Mouse (Mus musculus) T-cell, adult 2 months (primary cell): Measurements from ENCODE around the gene Igflr1.

Source experiments
- DNase-seq: peaks from one replicate; pipeline ENCODE4 v3.0.0; 2022; ENCODE audit warnings: low spot score

Gene Igflr1

DNA sequence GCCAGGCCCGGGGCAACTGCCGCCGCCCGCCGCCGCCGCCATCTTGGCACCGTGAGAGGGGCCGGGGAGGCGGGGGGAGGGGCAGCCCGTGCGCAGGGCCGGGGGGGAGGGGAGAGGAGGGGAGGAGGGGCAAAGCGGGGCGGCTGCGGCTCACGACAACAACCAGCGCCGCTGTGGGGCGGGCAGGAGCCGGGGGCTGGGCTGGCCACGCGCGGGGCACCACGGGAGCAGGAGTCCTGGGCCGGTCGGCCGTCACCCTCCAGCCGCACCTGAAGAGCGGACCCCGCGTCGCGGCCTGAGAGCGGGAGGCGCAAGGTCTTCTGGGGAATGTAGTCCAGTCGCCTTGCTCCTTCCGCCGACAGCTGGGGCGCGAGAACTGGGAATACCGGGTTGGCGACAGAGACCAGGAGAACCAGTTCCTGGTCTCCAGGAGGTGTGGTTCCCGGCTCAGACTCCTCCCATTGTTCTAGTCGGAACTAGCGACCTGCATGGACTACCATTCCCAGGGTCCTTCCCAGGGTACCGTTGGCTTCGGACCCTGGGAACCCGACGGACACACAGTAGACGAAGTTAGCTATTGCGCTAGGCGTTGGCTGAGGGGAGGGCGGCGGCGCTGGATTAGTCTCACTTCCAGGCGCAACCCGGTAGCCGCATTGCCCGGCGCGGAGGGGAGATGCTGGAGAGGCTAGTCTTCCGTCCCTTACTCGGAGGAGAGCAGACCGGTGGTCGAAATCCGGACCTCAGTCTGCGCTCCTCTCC lies 23.6 kb downstream of the Igflr1 start, which contains the start of gene Kmt2b:
TSS of gene Kmt2b (minus strand) at position 51 of the 759 bp plus-strand sequence.
- DNase-seq: peak; percentile 86

DNA sequence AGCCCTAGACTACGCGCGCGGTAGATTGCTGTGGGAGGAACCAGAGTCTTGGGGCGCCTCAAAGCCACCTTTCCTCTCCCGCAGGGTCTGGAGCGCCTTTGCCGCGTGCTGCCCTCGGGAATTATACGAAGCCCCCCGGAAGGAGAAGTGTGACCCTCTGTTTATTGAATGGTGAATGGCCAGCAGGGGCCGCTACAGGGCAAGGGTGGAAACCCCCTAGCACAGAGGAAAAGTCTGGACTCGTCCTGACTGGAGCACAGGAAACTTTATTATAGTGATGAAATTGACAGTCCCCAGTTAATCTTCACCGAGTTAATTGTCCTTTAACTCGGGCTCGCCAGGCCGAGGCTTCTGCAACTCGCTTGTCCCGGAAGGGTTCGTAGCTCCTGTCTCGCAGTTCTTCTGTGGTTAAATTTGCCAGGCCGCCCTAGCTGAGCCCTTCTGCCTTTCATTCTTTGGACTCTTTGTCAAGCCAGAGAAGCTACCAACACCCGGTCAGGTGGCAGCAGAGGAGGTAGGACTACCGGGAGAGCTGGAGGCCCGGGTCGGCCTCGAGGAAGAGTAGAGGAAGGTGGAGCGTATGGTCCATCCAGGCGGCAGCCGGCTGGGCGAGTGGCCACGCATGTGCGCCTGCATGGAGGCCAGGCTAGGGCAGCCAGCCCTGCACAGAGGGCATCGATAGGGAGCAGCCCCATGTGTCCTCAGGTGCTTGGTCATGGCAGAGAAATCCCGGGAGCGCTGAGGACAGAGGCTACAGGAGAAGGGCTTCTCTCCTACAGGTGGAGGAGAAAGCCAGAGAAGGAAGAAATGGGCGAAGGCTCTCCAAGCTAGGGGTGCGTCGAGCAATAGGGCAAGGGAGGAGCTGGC lies 24.4 kb downstream of the Igflr1 start:
- peak; percentile 60 for DNase-seq

DNA sequence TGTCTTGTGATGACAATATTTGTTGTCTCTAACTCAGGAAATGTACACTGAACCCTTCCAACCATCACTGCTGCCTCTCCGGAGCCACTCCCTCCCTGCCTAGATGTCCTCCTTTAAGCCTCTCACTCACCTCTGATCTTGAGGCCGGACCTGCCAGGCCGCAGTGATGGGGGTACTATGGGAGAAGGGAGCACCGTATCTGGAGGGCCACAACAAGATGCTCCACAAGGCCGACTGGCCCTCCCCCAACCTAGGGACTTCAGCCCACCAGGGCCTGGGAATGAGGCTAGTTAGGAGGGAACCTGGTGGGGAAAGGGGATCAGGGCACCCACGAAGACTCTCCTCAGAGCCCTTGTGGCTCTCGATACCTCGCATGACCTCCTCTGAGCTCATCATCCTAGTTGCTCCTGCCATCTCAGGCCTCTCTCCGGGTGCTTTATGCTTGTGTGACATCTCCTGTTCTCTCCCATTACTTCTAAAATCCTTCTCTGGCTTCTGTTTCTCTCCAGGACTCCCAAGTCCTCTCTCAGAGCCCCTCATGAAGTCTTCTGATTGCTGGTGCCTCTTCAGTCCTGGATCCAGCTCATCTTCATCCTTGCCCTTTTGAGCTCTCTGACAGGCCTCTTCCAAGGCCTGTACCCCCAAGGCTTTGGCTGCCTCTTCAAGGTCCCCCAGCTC lies 25.8 kb downstream of the Igflr1 start:
- DNase-seq: no peak

DNA sequence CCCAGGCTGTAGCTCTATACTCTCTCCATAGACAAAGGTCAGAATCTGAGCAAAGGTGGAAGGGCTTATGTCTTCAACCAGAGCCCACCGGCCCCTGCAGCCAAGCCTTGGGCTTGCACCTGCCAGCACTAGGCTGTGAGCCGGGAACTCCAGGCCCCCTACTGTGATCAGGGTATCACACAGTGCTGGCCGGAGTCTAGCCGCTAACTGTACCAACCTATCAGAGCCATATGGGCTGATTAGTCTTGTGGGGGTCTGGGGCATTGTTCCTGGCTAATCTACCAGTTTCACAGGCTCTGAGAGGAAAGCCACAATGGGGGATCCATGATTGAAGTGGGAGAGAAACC lies 26.4 kb downstream of the Igflr1 start:
- DNase-seq: no peak

DNA sequence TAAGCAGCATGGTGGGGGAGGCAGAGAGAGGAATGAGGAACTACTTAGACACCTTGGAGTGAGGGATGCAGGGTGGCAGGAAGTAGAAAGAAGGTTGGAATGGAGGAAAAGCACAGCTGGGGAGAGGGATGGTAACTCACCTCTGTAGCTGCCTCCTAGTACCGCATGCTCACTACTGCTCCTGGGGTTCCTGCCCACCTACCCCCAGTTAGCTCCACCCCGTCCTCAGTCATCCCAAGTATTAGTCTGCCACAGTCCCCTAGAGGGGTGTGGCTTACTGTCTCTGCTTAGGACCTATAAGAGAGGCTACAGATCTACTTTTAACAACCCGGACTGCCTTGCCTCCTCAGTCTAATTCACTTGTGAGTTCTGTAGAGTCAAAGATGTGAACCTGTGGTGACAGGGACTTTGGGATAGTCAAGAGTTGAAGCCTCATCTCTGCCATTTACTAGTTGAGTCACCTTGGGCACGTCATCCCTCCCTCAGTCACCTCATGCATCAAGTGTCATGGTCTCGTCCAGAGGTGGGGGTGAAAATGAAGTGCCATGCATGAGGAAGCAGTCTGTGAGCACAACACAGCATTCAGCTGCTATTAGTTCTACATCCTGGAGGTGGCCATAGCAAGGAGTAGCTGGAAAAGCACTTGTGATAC lies 27.7 kb downstream of the Igflr1 start:
- no peak for DNase-seq

DNA sequence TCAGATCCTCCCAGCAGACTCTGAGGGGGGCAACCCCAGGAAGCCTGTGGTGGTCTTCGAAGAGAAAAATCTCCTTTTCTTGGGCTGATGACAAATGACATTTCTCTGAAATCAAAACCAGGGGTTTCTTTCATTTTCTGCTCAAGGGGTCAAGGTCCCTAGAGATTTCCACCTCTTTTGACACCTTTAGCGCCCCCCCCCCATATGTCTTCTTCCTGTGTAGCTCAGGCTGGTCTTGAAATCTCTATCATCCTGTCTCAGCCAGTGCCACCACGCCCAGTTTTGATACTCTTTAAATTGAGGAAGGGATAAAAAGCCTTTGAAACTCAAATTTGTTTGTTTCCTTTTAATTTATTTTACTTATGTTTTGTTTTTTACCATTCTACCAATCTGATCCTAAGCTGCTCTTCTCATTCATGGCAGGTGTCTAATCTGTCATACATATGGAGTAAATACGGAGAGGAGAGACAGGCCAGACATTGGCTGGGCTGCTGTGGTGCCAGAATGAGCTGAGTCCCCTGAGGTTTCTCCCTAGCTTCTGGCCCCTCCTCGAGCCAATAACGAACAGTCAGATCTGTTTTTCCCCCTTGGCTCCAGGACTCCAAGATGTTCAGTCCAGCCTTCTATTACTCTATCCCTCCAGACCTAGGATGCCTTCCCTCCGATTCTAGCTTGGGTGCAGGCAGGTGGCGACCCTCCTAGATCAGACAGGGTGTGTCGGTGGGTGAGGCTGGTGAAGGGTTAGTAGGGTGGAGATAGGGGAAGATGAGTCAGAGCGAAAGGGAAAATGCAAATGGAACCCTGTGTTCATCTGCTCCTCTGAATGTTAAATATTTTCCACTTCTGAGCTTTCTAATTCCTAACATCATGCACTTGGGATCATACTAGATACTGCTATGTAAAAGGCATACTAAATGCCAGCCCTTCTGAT lies 28.6 kb downstream of the Igflr1 start:
- DNase-seq: no peak

DNA sequence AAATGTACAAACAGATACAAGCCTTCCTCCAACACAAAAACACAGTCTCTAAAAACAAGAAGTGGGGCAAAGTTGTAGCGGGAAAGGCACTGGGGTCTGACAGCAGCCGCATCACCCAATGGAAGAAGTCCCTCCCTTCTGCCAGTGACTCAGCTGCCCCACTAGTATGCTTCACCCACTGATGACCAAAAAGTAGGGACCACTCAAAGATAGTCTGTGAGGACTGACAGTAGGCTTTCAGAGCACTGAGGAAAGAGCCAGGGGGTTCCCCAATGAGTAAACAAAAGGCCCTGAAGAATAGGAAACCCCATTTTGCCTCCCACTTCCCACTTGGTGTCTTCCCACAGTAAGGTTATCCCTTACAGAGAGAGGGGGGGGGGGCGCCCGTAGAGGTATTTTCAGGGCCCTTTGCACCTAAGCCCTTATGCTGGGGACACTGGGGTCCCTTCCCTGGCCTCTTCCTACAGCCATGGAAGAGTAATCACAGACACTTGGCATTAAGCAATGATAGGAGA lies 29.3 kb downstream of the Igflr1 start:
- no peak for DNase-seq

DNA sequence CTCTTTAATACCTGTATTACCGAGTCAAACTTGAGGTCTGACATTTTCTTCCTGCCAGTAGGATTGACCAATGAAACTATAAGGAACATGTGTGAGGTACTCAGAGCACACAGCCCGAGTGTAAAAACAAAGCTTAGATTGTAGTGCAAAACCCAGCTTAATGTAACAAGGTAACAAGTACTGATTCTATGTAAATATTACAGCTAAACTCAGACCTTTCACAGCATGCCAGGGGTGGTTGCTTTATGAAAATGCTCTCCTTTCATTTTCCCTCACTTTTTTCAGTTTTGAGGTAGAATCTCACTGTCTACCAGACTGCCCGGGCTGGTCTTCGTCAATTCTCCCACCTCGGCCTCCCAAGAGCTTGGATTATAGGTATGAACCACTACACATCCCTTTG lies 30.9 kb downstream of the Igflr1 start:
- DNase-seq: no peak

DNA sequence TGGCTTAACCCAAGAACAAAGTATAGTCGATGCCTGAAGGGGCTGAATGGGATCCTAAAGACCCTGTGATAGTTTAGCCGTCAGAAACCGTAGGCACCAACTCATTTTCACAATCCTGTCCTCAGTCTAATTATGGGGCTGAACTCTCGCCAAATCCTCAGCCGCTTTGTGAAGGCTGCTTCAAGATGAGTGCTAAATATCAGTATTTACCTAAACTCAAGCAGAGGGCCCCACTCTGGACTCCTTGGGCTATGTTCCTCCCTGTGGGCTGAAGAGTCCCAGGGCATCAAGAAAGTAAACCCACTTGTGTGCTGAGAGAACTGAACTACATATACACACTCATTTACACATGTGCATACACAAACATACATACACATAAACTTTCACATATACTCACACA lies 31.6 kb downstream of the Igflr1 start:
- DNase-seq: no peak

DNA sequence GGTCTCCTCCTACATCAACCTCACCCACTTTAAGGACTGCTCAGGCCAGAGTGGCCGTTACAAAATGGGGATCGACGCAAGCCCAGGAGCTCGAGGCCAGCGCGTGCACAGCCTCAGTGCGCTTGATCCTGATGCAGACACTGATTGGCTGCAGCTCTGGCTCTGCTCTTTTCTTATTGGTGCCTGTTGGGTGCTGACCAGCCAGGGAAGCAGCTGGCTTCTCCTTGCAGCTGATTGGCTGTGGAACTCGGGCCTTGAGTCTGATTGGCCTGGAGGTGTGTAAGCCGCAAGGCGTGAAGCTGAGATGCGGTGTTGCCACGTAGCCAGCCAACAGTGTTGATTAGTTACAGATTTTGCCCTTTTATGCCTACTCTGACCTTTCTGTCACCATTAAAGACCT lies 33.6 kb downstream of the Igflr1 start, which contains the start of gene Zbtb32:
TSS of gene Zbtb32 (minus strand) at position 124 of the 400 bp plus-strand sequence.
- no peak for DNase-seq

DNA sequence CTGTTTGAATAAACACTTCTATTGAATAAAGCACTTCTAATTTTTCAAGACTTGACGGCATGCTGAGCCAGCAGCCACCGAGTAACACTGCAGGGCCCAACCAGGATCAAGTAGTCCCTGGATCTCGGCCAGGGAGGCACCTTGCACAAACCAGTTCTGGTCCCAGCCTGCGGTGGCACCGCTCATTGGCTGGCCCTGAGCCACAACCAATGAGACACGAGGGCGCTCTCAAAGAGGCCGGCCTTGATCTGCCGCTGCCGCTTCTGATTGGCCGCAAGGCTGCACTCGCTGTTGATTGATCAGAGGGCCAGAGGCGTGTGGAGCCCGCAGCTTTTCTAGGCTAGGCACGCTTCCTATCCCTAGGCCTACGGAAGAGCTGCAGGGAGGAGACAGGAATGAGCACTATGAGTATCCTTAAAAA lies 34.7 kb downstream of the Igflr1 start:
- DNase-seq: peak; percentile 48

DNA sequence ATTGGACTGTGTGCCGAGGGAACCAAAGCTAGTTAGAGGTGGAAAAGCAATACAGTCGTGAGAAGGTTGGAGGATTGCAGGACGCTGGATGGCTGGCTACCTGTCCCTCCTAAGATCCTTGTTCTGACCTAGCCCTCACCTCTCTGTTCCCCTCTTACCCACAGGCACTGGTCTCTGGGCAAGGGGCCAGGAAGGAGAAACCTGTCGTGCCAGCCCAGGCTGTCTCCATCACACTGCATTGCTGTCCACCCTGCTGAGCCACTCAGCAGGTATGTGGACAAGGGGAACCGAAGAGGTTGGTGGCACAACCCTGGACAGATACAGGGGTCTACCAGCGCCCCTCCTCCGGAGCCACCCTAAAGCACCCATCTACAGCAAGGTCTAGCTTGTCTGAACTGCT lies 35.4 kb downstream of the Igflr1 start:
- DNase-seq: no peak

DNA sequence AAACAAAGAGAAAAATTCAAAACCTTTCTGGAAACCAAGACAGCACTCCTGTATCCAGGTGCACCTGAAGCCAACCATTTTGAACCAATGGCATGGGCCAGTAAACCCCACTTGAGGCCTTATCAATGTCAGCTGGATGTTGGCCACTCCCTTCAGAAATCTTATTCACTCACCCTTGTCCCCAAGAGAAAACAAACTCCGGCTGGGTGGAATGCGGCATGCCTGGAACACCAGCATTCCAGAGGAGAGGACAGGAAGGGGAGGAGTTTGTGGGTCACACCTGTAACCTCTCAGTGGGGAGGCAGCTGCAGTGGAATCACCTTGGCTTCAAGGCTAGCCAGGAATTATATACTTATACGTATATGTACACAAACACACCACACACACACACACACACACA lies 37.4 kb downstream of the Igflr1 start:
- DNase-seq: no peak

DNA sequence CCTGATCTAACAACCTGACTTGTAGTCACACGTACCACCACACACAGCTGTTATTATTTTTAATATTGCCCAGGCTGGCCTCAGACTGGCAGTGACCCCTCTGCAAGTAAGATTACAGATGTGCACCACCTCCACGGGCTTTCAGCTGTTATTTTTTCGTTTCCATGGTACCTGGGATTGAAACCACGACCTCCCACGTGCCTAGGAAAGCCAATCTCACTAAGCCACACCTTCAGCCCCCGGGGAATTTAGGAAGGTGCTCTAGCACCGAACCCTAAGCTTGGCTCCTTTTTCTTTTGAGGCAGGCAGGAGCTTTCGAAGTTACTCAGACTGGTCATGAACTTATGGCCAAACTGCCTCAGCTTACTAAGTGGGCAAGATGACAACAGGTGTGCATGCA lies 39.2 kb downstream of the Igflr1 start:
- no peak for DNase-seq

DNA sequence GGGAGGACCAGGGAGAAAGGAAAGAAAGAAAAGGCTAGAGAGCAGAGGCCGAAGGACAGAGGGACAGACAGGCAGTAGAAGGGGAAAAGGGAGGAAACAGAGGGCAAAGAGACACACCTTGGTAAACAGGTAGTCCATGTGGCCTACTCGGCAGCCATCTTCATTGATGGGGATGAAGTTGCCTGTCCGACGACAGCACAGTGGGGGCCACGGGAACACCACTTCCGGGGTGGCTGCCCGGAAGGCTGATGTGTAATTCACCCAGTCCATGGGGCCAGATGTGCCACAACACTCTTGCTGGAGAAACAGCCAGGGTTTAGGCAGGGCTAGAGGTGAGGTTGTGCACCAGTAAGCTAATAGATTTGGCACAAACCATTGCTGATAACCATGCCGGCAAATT lies 39.7 kb downstream of the Igflr1 start:
- DNase-seq: no peak

DNA sequence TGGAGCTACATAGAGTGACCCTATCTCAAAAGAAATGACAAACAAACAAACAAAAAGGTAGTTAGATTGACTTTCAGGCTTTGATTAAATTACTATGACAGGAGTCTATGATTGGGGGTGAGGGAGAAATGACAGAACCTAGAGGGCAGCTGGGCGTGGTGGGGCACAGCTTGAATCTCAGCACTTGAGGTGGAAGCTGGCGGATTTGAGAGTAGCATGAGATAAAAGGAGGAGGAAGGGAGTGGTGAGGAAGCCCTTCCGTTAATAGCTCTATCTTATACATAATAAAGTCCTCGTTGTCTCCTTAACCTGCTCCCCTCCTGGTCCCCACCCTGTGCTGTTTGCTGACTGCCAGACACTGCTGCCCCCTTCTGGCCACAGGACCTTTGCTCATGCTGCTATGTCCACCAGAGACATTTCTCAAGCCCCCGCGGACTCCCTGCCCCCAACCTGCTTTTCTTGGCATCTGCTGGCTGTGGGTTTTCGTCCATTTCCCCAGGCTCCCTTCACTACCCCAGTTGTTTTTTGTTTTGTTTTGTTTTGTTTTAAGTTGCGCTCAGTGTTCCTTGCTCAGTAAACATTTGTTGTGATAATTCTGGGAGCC lies 42.6 kb downstream of the Igflr1 start:
- peak; percentile 68 for DNase-seq

DNA sequence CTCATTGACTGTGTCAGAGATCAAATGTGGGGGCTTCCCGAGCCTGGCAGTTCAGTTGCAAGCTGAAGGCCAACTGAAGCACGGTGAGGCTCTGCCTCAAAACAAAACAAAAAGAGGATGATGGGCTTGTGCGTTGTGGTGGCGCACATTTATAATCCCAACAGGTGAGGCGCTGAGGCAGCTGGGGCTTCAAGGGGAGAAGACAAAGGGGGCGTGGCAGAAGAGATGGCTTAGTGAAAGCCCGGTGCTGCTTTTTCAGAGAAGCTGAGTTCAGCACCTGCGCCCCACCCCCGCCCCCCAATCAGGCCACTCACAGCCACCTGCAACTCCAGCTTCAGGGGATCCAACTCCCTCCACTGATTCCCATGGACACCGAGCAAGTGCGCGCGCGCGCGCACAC lies 43.2 kb downstream of the Igflr1 start:
- no peak for DNase-seq

DNA sequence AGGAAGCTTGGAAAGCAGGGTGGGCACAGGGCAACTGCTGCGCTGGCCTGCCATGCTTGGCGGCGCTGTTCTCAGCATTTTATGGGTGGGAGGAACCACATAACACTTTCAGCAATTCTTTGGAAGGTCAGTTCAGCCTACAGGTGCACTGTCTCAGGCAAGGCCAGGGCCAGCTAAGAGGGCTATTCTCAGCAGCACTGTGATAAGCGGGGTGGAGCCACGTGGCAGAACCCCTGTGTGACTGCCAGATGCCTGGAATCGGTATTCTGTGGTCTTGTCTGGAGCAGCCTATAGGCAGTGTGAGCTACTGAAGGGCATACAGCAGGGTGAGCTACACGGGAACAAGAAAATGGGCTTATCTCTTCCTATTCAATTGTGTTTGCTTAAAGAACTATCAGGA lies 44.8 kb downstream of the Igflr1 start:
- DNase-seq: no peak

DNA sequence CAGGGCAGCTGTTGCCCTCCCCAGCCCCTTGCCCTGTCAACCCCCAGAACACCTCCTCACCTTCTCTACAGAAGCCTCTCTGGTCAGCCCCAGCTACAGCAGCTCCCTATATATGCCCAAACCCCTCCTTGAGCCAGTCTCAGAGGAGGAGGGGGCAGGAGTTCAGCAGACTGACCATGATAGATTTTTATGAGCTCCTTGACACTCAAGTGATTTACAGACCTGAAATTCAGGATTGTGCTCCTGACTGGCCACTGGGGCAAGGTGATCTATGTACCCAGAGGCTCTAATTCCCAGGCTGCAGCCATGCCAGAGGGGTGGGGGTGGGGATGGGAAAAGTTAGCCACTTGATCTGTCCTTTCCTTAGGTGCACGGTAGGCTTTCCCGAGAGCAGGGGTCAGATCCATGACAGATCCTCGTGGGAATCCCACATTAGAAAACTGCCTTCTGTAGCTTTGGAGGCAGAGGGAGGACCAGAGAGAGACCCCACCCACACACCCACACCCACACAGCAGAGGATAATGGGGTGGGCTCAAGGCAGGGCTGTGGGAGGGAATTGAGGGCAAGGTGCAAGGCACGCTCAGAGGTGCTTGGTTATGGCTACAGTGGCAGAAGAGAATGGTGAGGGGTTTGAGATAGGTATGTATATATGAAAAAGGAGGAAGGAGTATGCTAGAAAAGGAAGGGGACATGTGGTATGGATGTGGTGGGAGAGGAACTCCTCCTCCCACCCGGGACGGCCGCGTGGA lies 47.6 kb downstream of the Igflr1 start, which contains the start of gene Upk1a:
TSS of gene Upk1a (minus strand) at position 194 of the 749 bp plus-strand sequence.
- DNase-seq: no peak
